Mouse (Mus musculus): ENCODE data around the gene Apaf1.
A peak's percentile ranks its signal among the peaks of the same experiment; 100 is the strongest.

Gene Apaf1

DNA sequence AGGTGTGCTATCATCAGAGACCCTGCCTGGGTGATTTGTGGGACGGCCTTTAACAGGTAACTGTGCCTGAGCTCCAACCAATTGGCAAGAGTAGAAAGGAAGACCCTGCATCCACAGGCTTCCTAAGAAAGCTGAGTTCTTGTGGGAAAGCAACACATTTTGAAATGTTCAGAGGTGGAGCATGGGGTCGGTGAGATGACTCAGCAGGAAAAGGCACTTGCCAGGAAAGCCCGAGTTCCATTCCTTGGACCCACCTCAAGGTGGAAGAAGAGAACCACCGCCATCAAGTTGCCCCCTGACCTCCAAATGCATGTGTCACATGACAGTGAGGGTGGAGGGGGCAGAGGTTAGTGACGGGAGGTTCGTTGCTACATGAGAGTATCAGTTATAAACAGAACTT lies 108.1 kb downstream of the Apaf1 start:
- no peak for DNase-seq (ENCODE audit: low spot score in 2 of 2)

DNA sequence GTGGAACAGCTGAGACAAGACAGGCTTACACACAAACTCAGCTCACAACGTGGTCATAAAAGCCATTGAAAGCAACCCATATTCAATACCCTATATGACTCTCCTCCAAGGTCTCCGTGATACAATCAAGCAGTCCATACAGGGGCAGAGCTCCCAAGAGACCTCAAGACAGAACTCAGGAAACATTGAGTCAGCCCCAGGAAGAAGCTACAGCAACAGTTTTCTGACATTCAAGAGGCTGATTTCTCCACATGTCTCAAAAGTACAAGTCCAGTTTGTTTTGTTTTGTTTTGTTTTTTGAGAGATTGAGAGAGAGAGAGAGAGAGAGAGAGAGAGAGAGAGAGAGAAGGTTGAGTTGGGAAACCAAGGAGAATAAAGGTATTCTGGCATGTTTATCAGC lies 108.5 kb downstream of the Apaf1 start:
- DNase-seq (ENCODE audit: low spot score in 2 of 2): no peak

- no peak for DNase-seq (ENCODE audit: low spot score in 2 of 2)
These were observed 112.0 kb downstream of the Apaf1 start for GRCm38 (mm10) chr10:90970560-90970959.

DNA sequence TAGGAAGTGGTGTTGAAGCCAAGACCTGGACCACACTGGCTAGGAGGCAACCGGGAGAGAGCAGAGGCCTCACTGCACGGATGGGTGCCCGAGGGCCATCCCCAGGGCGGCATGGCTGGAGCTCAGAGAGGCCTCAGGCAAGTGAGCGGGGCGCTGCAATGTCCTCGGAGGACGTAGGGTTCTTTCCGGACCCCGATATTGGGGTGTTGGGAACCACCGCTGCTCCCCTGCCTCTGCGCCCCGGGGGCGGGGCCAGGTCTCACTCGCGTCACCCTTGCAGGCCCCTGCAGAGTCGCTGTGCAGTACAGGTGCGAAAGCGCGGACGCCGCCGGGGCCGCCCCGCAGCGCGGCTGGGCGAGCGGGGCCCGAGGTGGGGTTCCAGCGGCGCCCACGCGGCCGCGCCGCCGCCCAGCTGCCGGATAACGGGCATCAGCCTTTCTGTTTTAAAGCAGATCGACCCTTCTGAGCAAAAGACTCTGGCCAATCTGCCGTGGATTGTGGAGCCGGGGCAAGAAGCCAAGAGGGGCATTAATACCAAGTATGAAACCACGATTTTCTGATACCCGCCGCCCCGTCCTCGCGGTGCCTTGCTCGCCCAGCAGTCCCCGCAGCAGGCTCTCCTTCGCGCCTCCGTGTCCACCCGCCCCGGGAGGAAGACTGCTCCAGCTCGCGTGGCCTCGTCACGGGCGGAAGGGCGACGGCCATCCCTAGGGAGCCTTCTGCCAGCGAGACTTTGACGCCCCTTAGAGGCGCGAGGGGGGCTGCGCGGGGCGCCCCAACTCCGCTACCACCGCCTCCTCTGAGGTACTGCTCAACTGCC lies 113.0 kb downstream of the Apaf1 start:
- DNase-seq (ENCODE audit: low spot score in 2 of 2): peak; percentile 38

GRCm38 (mm10) chr10:90968247-90968646 lies 114.3 kb downstream of the Apaf1 start:
- no peak for DNase-seq (ENCODE audit: low spot score in 2 of 2)

DNA sequence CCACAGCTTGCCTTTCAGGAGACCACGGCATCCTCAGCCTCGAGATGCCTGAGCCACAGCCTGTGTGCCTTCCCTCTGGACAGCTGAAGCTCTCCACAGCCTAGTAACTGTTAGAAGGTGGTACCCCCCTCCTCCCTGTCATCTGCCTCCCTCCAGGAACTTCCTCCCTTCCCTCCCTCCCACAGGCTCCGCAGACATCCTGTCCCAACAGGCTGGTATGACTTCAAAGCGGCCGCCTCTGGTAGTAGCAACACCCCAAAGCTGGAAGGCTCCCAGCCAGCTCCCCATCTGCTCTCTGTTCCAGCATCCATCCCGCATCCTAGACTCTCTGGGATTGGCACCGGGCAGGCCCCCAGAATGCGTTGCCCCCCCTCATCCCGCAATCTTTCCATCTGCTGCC lies 115.7 kb downstream of the Apaf1 start:
- DNase-seq (ENCODE audit: low spot score in 2 of 2): no peak

DNA sequence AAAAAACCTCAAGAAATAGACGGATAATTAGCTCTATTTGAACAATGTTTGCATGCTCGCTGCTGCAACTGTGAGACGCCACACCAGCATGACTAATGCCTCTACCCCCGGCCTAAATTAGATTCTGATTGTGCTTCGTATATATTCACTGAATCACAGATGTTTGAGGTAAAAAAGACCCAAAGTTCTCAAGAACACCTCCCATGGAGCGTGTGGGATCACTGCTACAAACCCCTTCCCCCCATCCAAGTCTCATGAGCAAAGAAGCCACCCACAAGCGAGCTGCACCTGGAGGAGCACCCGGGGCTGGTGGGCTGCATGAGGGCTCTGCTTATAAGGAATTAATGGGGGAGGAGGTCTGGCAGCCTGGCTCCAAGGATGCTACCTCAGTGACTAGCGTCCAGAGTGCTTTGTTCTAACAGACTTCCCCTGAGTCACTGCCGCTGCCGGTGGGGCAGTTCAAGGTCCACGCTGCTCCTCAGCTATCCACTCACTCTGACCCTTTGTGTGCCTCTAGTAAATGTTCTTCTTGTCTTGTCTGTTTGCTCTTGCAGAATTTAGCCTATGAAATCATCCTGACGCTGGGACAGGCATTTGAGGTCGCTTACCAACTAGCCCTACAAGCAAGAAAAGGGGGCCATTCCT lies 116.8 kb downstream of the Apaf1 start:
- no peak for DNase-seq (ENCODE audit: low spot score in 2 of 2)

- DNase-seq (ENCODE audit: low spot score in 2 of 2): no peak
These were observed 118.1 kb downstream of the Apaf1 start for GRCm38 (mm10) chr10:90964511-90964910.

GRCm38 (mm10) chr10:90960374-90960773 lies 122.2 kb downstream of the Apaf1 start:
- no peak for DNase-seq (ENCODE audit: low spot score in 2 of 2)

- no peak for DNase-seq (ENCODE audit: low spot score in 2 of 2)
These were observed 128.7 kb downstream of the Apaf1 start for GRCm38 (mm10) chr10:90953821-90954220.

DNA sequence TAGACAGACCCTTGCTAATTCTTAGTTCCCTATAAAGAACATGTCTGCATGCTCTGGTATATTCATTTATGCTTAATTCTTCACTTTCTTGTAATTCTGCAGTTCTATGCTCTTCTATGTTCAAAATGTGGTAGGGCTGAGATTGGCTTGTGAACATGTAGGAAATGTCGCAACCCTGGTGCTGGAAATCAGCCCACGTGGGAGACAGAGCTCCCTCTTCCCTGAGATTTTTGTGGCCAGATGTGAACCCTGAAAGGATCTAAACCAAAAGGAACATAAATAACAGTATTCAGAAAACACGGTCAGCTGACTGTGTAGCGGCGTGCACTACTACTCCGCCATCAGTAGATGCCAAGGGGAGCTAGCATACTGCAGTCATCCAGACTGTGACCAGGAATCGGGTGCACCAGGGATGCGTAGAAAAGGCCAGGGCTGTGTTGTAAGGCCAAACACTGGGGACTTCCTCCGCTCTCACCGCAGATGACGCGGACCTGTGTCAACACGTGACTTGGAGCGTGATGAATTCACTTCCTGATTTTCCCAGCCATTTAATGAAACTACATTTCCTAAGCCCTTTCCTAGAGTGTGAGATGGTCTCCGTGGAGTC lies 129.4 kb downstream of the Apaf1 start:
- DNase-seq (ENCODE audit: low spot score in 2 of 2): no peak

GRCm38 (mm10) chr10:90947608-90948373 lies 134.8 kb downstream of the Apaf1 start:
- DNase-seq (ENCODE audit: low spot score in 2 of 2): no peak

DNA sequence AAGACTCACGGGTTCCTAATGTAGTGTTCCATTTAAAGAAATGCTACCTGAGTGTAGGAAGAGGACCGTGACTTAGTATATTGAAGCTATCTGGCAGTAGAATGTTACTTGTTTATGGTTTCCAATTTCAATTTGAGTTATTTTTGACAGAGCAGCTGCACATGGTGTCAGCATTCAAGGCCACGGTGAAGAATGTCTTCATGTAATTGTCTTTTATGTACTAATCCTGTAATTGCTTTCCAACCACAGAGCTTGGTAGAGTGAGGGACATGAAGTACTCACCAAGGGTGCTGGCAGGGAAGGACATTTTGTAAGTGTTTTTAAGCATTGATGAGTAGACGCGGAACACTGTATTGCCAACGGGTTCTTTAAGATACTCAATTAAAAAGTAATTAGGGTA lies 135.5 kb downstream of the Apaf1 start:
- DNase-seq (ENCODE audit: low spot score in 2 of 2): no peak

GRCm38 (mm10) chr10:90942001-90942700 lies 140.4 kb downstream of the Apaf1 start:
- no peak for DNase-seq (ENCODE audit: low spot score in 2 of 2)

- no peak for DNase-seq (ENCODE audit: low spot score in 2 of 2)
These were observed 141.7 kb downstream of the Apaf1 start for GRCm38 (mm10) chr10:90940521-90941520.

All from spleen, postnatal 36 days (tissue).